ENCODE assay signal across 8 mouse cellular contexts in genomic region chr4:134853637-134854485, GRCm38 (mm10). TPM values are rescaled to one million over a fixed set of nuclear protein-coding genes. Genes with fewer than 3 reads are reported as not detected.
DNase-seq lines count a peak whose midpoint lies in the region; ATAC-seq and TF ChIP-seq lines count a peak whose summit lies in the region.

No protein-coding gene starts in this region.

- peak overlapping the region; percentile 85 for H3K27ac ChIP-seq in cortical plate, adult 2 months (ENCODE audit: insufficient read depth, low read length)

- ATAC-seq in megakaryocyte, adult 5-6 weeks (ENCODE audit: poor library complexity, severe bottlenecking): peak; percentile 86

- peak; percentile 73 for TF ChIP-seq POLR2A in cortical plate, adult 2 months (IDR thresholded peaks at IDR 0.05; ENCODE audit: extremely low read depth, insufficient read depth, low read length)

- no peak for TF ChIP-seq CTCF in cortical plate, adult 2 months (IDR thresholded peaks at IDR 0.05; ENCODE audit: extremely low read depth, insufficient read depth, low read length)

- DNase-seq in adipocyte (ENCODE audit: low spot score): peak; percentile 86
- DNase-seq in gastrocnemius, postnatal 10 days: peak; percentile 95
- peak; percentile 96 for DNase-seq in induced T-regulatory cell, adult 2 months (ENCODE audit: low read depth)
- DNase-seq in left cerebral cortex, adult 8-10 months (ENCODE audit: low spot score in 2 of 2): peak; percentile 89 to 94
- DNase-seq in right cerebral cortex, adult 18-20 months: peak; percentile 96
- peak; percentile 72 for DNase-seq in urinary bladder, postnatal 10 days (ENCODE audit: low spot score)

- peaks cover 2% of the 10 kb centered on the region; the same call in 1 of the 2 replicates for H3K4me1 ChIP-seq in cortical plate, adult 2 months (ENCODE audit: control insufficient read depth, insufficient read depth, low read length)

- H3K4me3 ChIP-seq in cortical plate, adult 2 months (ENCODE audit: insufficient read depth, low read length): peak overlapping the region; percentile 46

RNA-seq across cellular contexts. Expression of gene Maco1, which starts 0.7 kb away (rescaled TPM):
- polyA plus RNA-seq in cortical plate, adult 2 months (2012; rRNA removed): 42.2 and 47.0 TPM in 2 replicates
- 10 to 100 TPM; 16.7 to 22.2 TPM for total RNA-seq in gastrocnemius, postnatal 10 days (2021)
- total RNA-seq in left cerebral cortex, adult 8-10 months (2022): 10 to 100 TPM; 48.8 to 62.7 (median 58.4) TPM
- 14.1 and 17.4 TPM in 2 replicates for total RNA-seq in megakaryocyte, adult 5-6 weeks (2015)
- total RNA-seq in megakaryocyte, adult 5-6 weeks (2017): 20.9 and 30.4 TPM in 2 replicates

RNA-seq across cellular contexts. Expression of gene Rhd, which starts 10.5 kb away (rescaled TPM):
- polyA plus RNA-seq in cortical plate, adult 2 months (2012; rRNA removed): 0.06 and 0.11 TPM in 2 replicates
- 1 to 10 TPM in 1 of 2 experiments, under 1 TPM in 1; 0.26 to 1.4 TPM for total RNA-seq in gastrocnemius, postnatal 10 days (2021)
- under 1 TPM in 1 of 4 experiments, not detected in 3; 0.50 TPM for total RNA-seq in left cerebral cortex, adult 8-10 months (2022)
- total RNA-seq in megakaryocyte, adult 5-6 weeks (2015): 2.9 and 6.6 TPM in 2 replicates
- 4.0 and 14.8 TPM in 2 replicates for total RNA-seq in megakaryocyte, adult 5-6 weeks (2017)

Comparison
In these comparisons a context has a peak if more than half of its experiments do, and no peak if none do; other contexts are left out.
1. Peak in every context shown above with its lines: DNase-seq, ATAC-seq, H3K4me3 ChIP-seq and H3K27ac ChIP-seq.